Mouse (Mus musculus) cerebellum, adult 9-11 months (tissue): ENCODE data around the gene Mettl5.
A peak's percentile ranks its signal among the peaks of the same experiment; 100 is the strongest.

ENCODE experiments used
- DNase-seq: peaks from one replicate; pipeline ENCODE4 v3.0.0; 2022

Gene Mettl5

GRCm38 (mm10) chr2:69851427-69852058 is 33.9 kb downstream of the Mettl5 start:
- DNase-seq = no peak

GRCm38 (mm10) chr2:69849215-69849614 is 36.2 kb downstream of the Mettl5 start:
- no peak for DNase-seq

- DNase-seq = no peak
Measured at GRCm38 (mm10) chr2:69840261-69840660, 45.2 kb downstream of the Mettl5 start.

- no peak for DNase-seq
Measured at GRCm38 (mm10) chr2:69838707-69839106, 46.7 kb downstream of the Mettl5 start.

- no peak for DNase-seq
Measured at GRCm38 (mm10) chr2:69837996-69838395, 47.4 kb downstream of the Mettl5 start.

- no peak for DNase-seq
Measured at GRCm38 (mm10) chr2:69837244-69837967, 48.0 kb downstream of the Mettl5 start.

GRCm38 (mm10) chr2:69830116-69830515 is 55.3 kb downstream of the Mettl5 start:
- no peak for DNase-seq

GRCm38 (mm10) chr2:69829680-69830079 is 55.7 kb downstream of the Mettl5 start:
- no peak for DNase-seq

- DNase-seq = no peak
Measured at GRCm38 (mm10) chr2:69828031-69828430, 57.4 kb downstream of the Mettl5 start.

GRCm38 (mm10) chr2:69826380-69826779 is 59.0 kb downstream of the Mettl5 start:
- DNase-seq = peak; percentile 82

- DNase-seq = peak; percentile 44
Measured at GRCm38 (mm10) chr2:69825898-69826297, 59.5 kb downstream of the Mettl5 start.

GRCm38 (mm10) chr2:69823129-69823677 is 62.2 kb downstream of the Mettl5 start:
- DNase-seq = no peak

GRCm38 (mm10) chr2:69822361-69823128 is 62.9 kb downstream of the Mettl5 start:
- DNase-seq = peak; percentile 68

- DNase-seq = no peak
Measured at GRCm38 (mm10) chr2:69821711-69822110, 63.7 kb downstream of the Mettl5 start, which contains the start of gene Klhl23. Klhl23 (plus strand) TSS chr2:69821944.
